Mouse (Mus musculus) neural tube, embryonic 15.5 days (tissue): Measurements from ENCODE around the gene Slc25a45. TPM values are rescaled to one million over a fixed set of nuclear protein-coding genes. Genes with fewer than 3 reads are reported as not detected.

ENCODE experiments used
- ATAC-seq: fragments of 200-750 bp; cut with Nextera tagmentation; 2 replicates; pipeline ENCODE4 v1.8.0; 2017; ENCODE audit warnings: mild to moderate bottlenecking, moderate TSS enrichment, moderate library complexity; ENCODE audit not compliant: low FRiP score
- H3K27ac ChIP-seq: fragments of 300-500 bp; sonication (generic); replicated peaks from 2 replicates; pipeline ENCODE4 v1.5.1; 2015; ENCODE audit warnings: mild to moderate bottlenecking, inconsistent platforms
- H3K27me3 ChIP-seq: fragments of 300-500 bp; sonication (generic); replicated peaks from 2 replicates; pipeline ENCODE4 v1.6.1; 2015; ENCODE audit warnings: inconsistent platforms
- H3K36me3 ChIP-seq: fragments of 300-500 bp; sonication (generic); 2 replicates; pipeline ENCODE4 v1.6.1; 2015; ENCODE audit warnings: inconsistent platforms
- H3K4me1 ChIP-seq: fragments of 300-500 bp; sonication (generic); 2 replicates; pipeline ENCODE4 v1.6.1; 2015; ENCODE audit warnings: inconsistent platforms
- H3K4me2 ChIP-seq: fragments of 300-500 bp; sonication (generic); 2 replicates; pipeline ENCODE4 v1.6.1; 2015; ENCODE audit warnings: inconsistent platforms, mild to moderate bottlenecking, moderate library complexity
- H3K4me3 ChIP-seq: fragments of 300-500 bp; sonication (generic); replicated peaks from 2 replicates; pipeline ENCODE4 v1.5.1; 2015; ENCODE audit warnings: mild to moderate bottlenecking, inconsistent platforms
- H3K9ac ChIP-seq: fragments of 300-500 bp; sonication (generic); replicated peaks from 2 replicates; pipeline ENCODE4 v1.6.1; 2015; ENCODE audit warnings: mild to moderate bottlenecking, inconsistent platforms
- H3K9me3 ChIP-seq: fragments of 300-500 bp; sonication (generic); replicated peaks from 2 replicates; pipeline ENCODE4 v1.6.1; 2016; ENCODE audit warnings: inconsistent platforms
- WGBS: fragments of 180-500 bp; shearing (Covaris S2); methylation state at CpG from one replicate; pipeline ENCODE4 v1.1.7; 2015; ENCODE audit warnings: mixed read lengths; 5-methylcytosine and 5-hydroxymethylcytosine counted together
- polyA plus RNA-seq: library from polyadenylated mRNA; unstranded; fragments of >200 nt; fragmentation: Nextera tagmentation; extraction: Ambion mirVana; gene quantifications from 2 replicates; pipeline ENCODE4 v1.2.1, GENCODE M21; 2015

The Slc25a45 gene
- polyA plus RNA-seq, 1 experiment from 2014 or later, result 2.0 TPM

DNA sequence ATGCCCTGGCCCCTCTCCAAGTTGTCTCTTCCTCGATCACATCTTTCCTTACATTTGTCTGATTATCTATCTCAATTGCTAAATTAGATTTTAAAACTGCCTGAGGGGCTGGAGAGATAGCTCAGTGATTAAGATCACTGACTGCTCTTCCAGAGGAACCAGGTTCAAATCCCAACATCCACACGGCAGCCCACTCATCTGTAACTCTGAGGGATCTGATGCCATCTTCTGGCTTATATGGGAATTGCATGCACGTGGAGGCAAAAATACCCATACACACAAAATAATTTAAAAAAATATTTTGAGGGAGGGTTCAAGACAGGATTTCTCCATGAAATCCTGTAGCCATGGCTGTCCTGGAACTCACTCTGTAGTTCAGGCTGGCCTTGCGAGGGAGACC, 8.2 kb downstream of the Slc25a45 start:
- Histone ChIP-seq H3K27ac (no peak overlapping the region), H3K9ac (no peak overlapping the region), H3K4me3 (no peak overlapping the region), H3K9me3 (no peaks in the 10 kb centered on the region), H3K27me3 (no peaks in the 10 kb centered on the region), H3K36me3 (no peaks in the 10 kb centered on the region), H3K4me1 (no peaks in the 10 kb centered on the region), H3K4me2 (no peak overlapping the region)
- WGBS, result 59% methylated on average over 4 of the region's 4 CpGs
- ATAC-seq, result no peak

DNA sequence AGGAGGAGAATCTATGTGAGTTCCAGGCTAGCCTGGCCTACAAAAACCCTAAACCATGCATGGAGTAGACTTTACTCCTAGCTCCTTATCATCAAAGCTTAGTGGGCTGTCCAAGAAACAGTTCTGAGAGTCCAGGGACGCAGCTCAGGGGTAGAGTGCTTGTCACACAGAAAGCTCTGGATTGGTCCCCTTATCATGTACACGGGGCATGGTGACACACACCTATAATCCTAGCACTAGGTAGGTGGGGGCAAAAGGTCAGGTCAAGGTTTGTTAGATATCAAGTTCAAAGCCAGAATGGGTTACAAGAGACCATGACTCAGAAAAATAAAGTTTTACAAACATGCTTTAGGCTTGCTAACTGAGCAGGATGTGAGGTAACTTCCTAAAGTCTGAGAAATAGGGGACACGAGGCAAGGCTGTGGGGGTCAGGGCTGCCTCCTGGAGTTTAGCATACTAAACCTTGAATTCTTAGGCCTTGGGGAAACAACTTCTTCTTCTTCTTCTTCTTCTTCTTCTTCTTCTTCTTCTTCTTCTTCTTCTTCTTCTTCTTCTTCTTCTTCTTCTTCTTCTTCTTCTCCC, 9.7 kb downstream of the Slc25a45 start:
- Histone ChIP-seq H3K4me1 (peaks cover 10% of the 10 kb centered on the region), H3K27me3 (no peaks in the 10 kb centered on the region), H3K9me3 (no peaks in the 10 kb centered on the region), H3K4me3 (no peak overlapping the region), H3K4me2 (no peak overlapping the region), H3K9ac (no peak overlapping the region), H3K27ac (no peak overlapping the region), H3K36me3 (0 out of 2 replicates have a peak, but pooled peaks cover 6% of the 10 kb centered on the region)
- 86% methylated on average over 3 of the region's 3 CpGs for WGBS
- ATAC-seq, result no peak

DNA sequence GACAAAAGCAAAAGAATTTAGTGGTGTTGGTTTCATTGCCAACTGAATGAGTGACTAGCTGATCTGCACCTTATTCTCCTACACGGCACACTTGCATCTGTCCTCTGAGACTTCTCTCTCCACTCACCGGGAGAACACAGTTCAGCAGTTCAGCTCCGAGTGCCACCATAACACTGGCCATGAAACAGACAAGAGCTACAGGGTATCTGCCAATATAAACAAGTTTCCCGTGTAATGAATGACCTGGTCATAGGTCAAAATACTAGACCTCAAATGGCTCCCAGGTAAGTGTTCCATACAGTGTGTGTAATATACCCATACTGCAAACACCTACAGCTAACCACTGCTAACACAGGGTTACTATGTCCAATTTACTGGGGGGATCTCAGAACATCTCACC, 11.6 kb downstream of the Slc25a45 start:
- WGBS, result 64% methylated on average over 4 of the region's 4 CpGs
- H3K9ac ChIP-seq, result no peak overlapping the region
- peaks cover 24% of the 10 kb centered on the region for H3K4me1 ChIP-seq
- H3K9me3 ChIP-seq, result no peaks in the 10 kb centered on the region
- no peak for ATAC-seq
- H3K4me2 ChIP-seq, result no peak overlapping the region
- H3K27ac ChIP-seq, result no peak overlapping the region
- 0 out of 2 replicates have a peak, but pooled peaks cover 6% of the 10 kb centered on the region for H3K36me3 ChIP-seq
- no peaks in the 10 kb centered on the region for H3K27me3 ChIP-seq
- no peak overlapping the region for H3K4me3 ChIP-seq

DNA sequence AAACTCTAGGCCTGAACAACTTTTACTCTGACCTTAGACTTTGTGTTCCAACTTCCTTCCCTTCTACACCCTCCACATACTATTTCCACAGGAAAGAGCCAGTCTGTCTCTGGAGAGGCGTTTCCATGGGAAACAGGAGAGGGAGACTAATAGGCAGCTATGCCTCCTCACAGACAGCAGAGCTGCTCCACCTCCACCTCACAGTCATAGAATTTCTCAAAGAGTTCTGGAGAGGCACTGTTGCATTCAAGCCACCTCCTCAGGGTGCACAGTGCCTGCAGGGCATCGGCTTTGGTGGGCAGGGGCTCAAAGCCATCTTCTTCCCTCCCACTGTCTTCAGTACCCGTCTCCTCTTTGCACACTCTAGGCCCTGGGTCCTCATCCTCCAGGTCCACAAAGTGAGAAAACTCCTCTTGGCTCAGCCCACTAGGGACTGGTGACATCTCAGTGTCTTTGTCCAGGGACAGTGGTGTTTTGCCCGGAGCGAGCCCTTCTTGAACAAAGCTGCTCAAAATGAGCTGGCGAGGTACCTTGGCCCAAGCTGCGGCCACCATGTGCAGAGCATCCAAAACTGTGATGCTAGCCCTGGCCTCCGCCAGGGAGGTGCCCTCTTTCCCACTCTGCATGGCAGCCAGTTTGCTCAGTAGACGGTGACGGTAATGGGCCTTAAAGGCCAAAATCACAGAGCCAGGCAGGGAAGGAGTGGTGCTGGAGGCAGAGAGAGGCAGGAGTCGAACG, 14.1 kb downstream of the Slc25a45 start:
- H3K4me1 ChIP-seq, result peaks cover 30% of the 10 kb centered on the region
- no peak overlapping the region for H3K9ac ChIP-seq
- 0 out of 2 replicates have a peak overlapping the region, but pooled peaks have one; percentile 73 for H3K4me2 ChIP-seq
- 95% methylated on average over 12 of the region's 12 CpGs for WGBS
- H3K27me3 ChIP-seq, result no peaks in the 10 kb centered on the region
- no peak overlapping the region for H3K4me3 ChIP-seq
- ATAC-seq, result no peak
- peaks cover 14% of the 10 kb centered on the region for H3K36me3 ChIP-seq
- H3K9me3 ChIP-seq, result no peaks in the 10 kb centered on the region
- no peak overlapping the region for H3K27ac ChIP-seq

DNA sequence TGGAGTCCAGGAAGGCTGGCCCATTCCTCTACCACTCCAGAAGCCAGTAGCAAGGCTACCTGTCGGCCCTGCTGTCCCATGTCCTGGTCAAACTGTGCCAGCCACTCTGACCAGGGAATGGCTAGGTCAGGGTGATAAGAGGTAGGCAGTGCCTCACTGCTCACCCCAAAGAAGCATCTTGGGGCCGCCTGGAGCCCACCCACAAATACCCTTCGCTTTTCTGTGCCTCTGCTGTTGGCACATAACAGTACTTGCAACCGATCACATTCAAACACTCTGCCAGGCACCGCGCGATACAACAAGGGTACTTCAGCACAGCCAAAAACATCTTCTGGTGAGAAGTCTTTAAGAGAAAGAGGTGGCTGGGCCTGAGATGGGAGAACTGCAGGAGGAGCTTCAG, 14.7 kb downstream of the Slc25a45 start:
- Histone ChIP-seq H3K36me3 (peaks cover 18% of the 10 kb centered on the region), H3K4me2 (peak overlapping the region; percentile 73), H3K4me3 (no peak overlapping the region; the same call in 1 of the 2 replicates), H3K27me3 (no peaks in the 10 kb centered on the region), H3K9me3 (no peaks in the 10 kb centered on the region), H3K4me1 (peaks cover 30% of the 10 kb centered on the region), H3K9ac (no peak overlapping the region), H3K27ac (no peak overlapping the region)
- no peak for ATAC-seq
- 92% methylated on average over 7 of the region's 7 CpGs for WGBS

DNA sequence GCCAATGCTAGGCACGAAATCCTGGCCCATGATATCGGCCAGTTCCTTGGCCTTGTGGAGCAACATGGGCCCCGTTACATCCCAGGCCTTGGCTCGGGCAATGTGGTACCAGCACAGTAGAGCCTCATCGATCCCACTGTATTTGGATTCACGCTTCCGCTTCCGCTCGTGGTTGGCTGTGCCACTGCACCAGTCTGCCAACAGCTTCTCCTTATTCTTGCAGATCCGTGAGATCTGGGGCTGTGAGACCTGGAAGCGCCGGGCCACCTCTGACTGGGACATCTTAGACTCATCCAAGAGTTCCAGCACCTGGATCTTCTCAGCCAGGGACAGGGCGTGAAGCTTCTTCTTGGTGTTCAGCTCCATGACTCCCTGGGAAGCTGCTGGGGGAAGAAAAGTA, 15.1 kb downstream of the Slc25a45 start:
- no peak for ATAC-seq
- Histone ChIP-seq H3K27me3 (no peaks in the 10 kb centered on the region), H3K36me3 (peaks cover 22% of the 10 kb centered on the region), H3K4me2 (peak overlapping the region; percentile 73), H3K27ac (peak overlapping the region; percentile 86), H3K9ac (peak overlapping the region; percentile 83), H3K4me3 (peak overlapping the region; percentile 61), H3K4me1 (peaks cover 30% of the 10 kb centered on the region), H3K9me3 (no peaks in the 10 kb centered on the region)
- 91% methylated on average over 13 of the region's 13 CpGs for WGBS

DNA sequence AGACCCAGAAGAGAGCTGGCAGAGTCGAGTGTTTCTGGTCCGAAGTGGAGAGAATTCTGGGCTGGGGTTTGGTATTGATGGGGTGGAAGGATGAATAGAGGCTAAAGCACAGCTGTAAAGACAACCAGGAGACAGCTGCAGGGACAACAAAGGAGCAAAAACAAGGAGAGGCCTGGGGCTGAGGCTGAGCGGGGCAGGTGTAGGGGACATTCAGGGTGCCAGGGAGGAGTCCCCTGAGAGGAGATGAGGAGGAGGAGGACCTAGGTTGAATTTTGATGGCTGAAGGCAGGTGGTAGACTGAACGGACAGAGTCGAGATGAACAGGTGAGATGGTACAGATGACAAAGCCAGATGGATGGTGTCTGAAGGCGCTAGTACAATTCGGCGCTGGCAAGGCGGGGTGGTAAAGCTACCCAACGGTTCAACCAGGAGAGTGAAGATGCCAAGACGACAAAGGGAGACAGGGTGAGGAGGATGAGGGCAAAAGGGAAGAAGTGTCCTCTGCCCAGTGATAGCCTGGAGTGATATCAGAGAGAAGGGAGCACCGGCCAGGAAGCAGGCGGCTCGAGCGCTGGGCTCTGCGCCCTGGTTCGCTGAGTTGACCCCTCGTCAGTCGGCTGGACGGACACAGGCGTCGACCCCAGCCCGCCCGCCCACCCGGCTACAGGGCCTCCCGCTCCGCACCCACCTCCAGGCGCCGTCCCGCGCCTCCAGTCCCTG, 15.8 kb downstream of the Slc25a45 start:
- Histone ChIP-seq H3K4me1 (peaks cover 30% of the 10 kb centered on the region), H3K9me3 (no peaks in the 10 kb centered on the region), H3K4me3 (peak overlapping the region; percentile 61), H3K4me2 (peak overlapping the region; percentile 73), H3K36me3 (peaks cover 27% of the 10 kb centered on the region), H3K27me3 (no peaks in the 10 kb centered on the region), H3K9ac (peak overlapping the region; percentile 83), H3K27ac (peak overlapping the region; percentile 86)
- 5% methylated on average over 28 of the region's 31 CpGs for WGBS
- ATAC-seq, result peak; percentile 62

DNA sequence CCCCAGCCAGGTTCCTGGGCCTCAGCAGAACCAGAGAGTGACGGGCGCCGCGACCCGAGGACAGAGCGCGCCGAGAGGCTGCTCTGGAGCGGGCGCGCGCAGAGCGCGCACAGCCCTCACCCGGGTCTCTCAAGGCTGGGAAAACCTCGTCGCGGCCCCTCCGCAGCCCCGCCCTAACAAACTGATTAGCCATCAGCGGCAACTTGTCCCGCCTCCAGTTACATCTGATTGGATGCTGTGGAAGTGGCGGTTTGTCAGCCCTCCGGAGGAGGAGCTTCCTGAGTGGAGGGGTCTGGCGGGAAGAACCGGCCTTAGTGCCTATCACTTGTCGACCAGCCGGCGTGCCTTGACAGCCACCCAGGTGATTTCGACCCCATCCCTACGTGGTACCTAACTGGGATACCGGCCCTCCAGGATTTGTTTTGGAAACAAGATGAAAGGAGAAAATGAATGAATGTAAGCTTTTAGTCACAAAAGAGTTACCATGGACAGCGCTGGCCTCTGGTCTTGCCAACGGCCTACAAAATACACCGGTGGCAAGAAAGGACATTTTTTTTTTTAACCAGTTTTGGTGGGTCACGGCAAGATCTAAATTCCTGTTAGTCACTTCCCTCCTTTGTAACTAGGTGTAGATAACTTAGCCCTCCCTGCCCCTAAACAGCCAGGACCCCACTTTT, 16.5 kb downstream of the Slc25a45 start, which contains the start of gene Tigd3:
Gene Tigd3, minus strand, starts transcription at position 148 of the 677 bp plus-strand sequence.
- H3K9ac ChIP-seq, result peak within 1 kb of the TSS; percentile 83
- H3K4me3 ChIP-seq, result peak within 1 kb of the TSS; percentile 61
- H3K27me3 ChIP-seq, result no peaks in the 10 kb centered on the region
- peak; percentile 98 for ATAC-seq
- H3K9me3 ChIP-seq, result no peaks in the 10 kb centered on the region
- 5% methylated on average over 36 of the region's 36 CpGs for WGBS
- H3K4me2 ChIP-seq, result peak within 1 kb of the TSS; percentile 73
- peaks cover 31% of the 10 kb centered on the region for H3K36me3 ChIP-seq
- peaks cover 30% of the 10 kb centered on the region for H3K4me1 ChIP-seq
- H3K27ac ChIP-seq, result peak within 1 kb of the TSS; percentile 86

DNA sequence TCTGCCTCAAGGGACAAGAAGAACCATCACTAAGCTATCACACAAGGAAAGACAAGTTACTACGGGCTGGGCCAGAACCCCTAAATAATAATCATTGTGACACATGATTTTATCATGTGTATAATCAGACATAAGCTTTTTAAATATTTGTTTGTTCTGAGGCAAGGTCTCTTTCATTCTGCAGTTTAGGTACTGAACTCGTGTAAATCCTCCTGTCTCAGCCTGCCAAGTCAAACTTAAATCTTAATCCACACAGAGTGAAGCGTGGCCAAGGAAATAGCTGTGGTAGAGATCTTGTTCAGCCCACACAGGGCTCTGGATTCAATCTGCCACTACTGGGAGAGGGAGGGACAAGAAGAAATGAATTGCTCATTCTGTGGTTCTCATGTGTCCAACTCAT, 29.7 kb downstream of the Slc25a45 start:
- ATAC-seq, result no peak
- Histone ChIP-seq H3K36me3 (peaks cover 49% of the 10 kb centered on the region), H3K9me3 (no peaks in the 10 kb centered on the region), H3K4me1 (peaks cover 24% of the 10 kb centered on the region), H3K27ac (no peak overlapping the region), H3K27me3 (no peaks in the 10 kb centered on the region), H3K4me3 (no peak overlapping the region), H3K4me2 (no peak overlapping the region), H3K9ac (no peak overlapping the region)
- 89% methylated on average over 3 of the region's 3 CpGs for WGBS

DNA sequence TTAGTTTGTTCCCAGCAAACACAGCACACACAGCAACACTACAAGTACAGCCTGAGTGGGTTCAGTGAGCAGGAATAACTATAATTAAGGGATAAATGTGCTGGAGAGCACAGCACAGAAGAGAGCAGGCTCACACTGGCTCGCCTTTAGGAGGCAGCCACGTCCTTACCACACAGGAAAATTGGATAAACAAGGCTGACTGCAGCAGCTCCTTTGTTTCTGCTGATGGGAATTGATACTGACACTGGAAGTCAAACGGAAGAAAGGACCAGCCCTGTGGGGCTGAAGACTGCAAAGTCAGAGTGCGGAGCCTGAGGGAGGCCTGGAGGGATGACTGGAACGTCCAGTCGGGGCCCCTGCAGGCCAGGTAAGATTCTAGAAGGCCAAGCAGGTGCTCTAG, 32.6 kb downstream of the Slc25a45 start:
- Histone ChIP-seq H3K27ac (peak overlapping the region; percentile 60; the same call in 1 of the 2 replicates), H3K4me3 (peak overlapping the region; percentile 22), H3K36me3 (peaks cover 19% of the 10 kb centered on the region), H3K9ac (peak overlapping the region; percentile 11), H3K4me2 (peak overlapping the region; percentile 74), H3K9me3 (no peaks in the 10 kb centered on the region), H3K27me3 (no peaks in the 10 kb centered on the region), H3K4me1 (peaks cover 36% of the 10 kb centered on the region)
- no peak for ATAC-seq
- WGBS, result 58% methylated on average over 6 of the region's 6 CpGs

DNA sequence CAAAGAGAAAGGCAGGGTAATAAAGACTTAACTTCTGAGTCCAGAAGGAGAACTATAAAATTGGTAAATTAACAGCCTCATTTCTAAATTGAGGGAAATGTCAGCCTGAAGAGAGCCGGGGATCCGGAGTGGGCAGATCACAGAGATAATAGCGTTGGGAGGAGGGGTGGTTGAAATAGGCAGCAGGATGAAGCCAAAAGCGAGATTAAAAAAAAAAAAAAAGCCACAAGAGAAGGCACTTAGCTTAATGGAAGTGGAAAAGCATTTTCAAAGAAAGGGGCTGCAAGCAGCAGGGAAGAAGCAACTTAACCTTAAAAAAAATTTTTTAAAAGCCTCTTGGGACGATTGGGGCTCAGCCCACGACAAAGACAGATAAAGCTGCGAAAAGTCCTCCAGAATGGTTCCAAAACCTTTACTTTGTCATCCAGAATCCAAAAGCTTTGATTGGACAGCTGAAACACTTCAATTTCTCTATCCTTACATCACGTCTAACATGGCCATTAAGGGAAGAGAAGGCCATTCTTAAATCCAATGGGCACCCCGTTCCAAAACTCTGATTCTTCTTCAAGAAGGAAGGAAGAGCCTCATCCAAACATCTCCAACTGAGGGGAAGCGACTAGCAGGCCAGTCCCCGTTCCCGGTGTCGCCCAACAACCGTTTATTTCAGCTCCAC, 34.0 kb downstream of the Slc25a45 start:
- no peak for ATAC-seq
- H3K4me2 ChIP-seq, result peak overlapping the region; percentile 74
- H3K36me3 ChIP-seq, result peaks cover 17% of the 10 kb centered on the region
- WGBS, result 3% methylated on average over 14 of the region's 14 CpGs
- peak overlapping the region; percentile 85 for H3K9ac ChIP-seq
- no peaks in the 10 kb centered on the region for H3K27me3 ChIP-seq
- peaks cover 36% of the 10 kb centered on the region for H3K4me1 ChIP-seq
- peak overlapping the region; percentile 88 for H3K27ac ChIP-seq
- no peaks in the 10 kb centered on the region for H3K9me3 ChIP-seq
- peak overlapping the region; percentile 97 for H3K4me3 ChIP-seq
